Comparison of ENCODE assay signal across 18 mouse cellular contexts in the genomic region with DNA sequence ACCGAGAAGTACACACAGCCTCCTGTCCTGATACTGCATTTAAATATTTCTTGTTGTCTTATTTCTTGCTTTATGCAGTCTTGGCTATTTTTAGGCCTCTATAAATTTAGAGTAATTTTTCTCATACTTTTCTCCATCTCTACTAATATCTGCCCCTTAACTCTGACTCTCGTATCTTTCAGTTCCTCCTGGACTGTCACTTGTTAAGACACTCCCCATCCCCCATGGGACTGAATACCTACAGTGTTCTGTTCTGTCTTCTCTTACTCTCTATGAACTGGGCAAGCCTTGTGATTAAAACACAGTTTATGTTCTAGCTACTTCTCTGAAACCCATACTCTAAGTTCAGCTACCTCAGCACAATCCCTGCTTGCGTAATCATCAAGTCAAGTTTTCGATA.
DNase-seq lines count a peak whose midpoint lies in the region; ATAC-seq and TF ChIP-seq lines count a peak whose summit lies in the region.
"Had no signal": no experiment of that assay in that cellular context is flagged by ENCODE, and none has a peak within 500 bp of the region (broad histone marks: within the 10 kb centered on the region; RNA-seq: fewer than 3 reads in every experiment).

No protein-coding gene starts in this region.

- no peak overlapping the region for H3K9ac ChIP-seq in CH12.LX (ENCODE audit: insufficient read depth, low read depth)

- no peak for TF ChIP-seq RAD21 in CH12.LX (IDR thresholded peaks at IDR 0.05; ENCODE audit: low read depth, low read length)

- dilution Hi-C loops in CH12.LX (cut with MboI; ENCODE audit: extremely low pct_ligation_motif_present, extremely low pct_unique_long_range_greater_than_20kb, low sequenced_read_pairs) = no loop called here

- peaks cover 0 to 12% of the 10 kb centered on the region in 2 experiments; a peak in 2 of 4 replicates for H3K4me1 ChIP-seq in CH12.LX (ENCODE audit: control insufficient read depth in 1 of 2, insufficient read depth in 2 of 2)

- no peak for TF ChIP-seq POLR2A in CH12.LX (IDR thresholded peaks at IDR 0.05; ENCODE audit: low read depth, low read length)

- DNase-seq in CH12.LX (ENCODE audit: extremely low read depth) = peak; percentile 78
- DNase-seq: adrenal gland, adult 2 months; adrenal gland, adult 8-10 months; adrenal gland, postnatal 10 days; adrenal gland, postnatal 14 days; adrenal gland, postnatal 25 days; adrenal gland, postnatal 36 days; B cell, adult 2 months; cerebellum, adult 11 months; cerebellum, adult 11-12 months; cerebellum, adult 18-20 months; cerebellum, adult 2 months; cerebellum, adult 8-10 months had no signal

- H3K4me2 ChIP-seq in CH12.LX (ENCODE audit: insufficient read depth, low read depth, poor library complexity, severe bottlenecking) = no peak overlapping the region

- peak; percentile 71 for TF ChIP-seq EP300 in CH12.LX (IDR thresholded peaks at IDR 0.05; ENCODE audit: low read length)

- no peak overlapping the region for H3K4me3 ChIP-seq in CH12.LX (replicated peaks in 1 of 3; ENCODE audit: low read depth in 2 of 3, low read length in 2 of 3, poor library complexity in 1 of 3)

- H3K79me2 ChIP-seq in CH12.LX (replicated peaks; ENCODE audit: control insufficient read depth, extremely low read depth, insufficient read depth, poor library complexity, severe bottlenecking) = no peaks in the 10 kb centered on the region

- in situ Hi-C loops in CH12.LX (cut with MboI; ENCODE audit: low pct_ligation_motif_present, low pct_unique_long_range_greater_than_20kb, low sequenced_read_pairs) = no loop called here

- no peaks in the 10 kb centered on the region for H3K27me3 ChIP-seq in CH12.LX (replicated peaks)
- H3K27me3 ChIP-seq: Patski had no signal

- H3K9me3 ChIP-seq in CH12.LX (replicated peaks; ENCODE audit: low read length) = no peaks in the 10 kb centered on the region
- H3K9me3 ChIP-seq: G1E had no signal

- H3K27ac ChIP-seq in CH12.LX (ENCODE audit: insufficient read depth, low read depth) = no peak overlapping the region

- no peaks in the 10 kb centered on the region for H3K36me3 ChIP-seq in CH12.LX (replicated peaks in 1 of 2; ENCODE audit: control insufficient read depth in 1 of 2, insufficient read depth in 1 of 2, low read length in 1 of 2)
- H3K36me3 ChIP-seq: G1E had no signal

- no peak for ATAC-seq in megakaryocyte, adult 5-6 weeks (ENCODE audit: poor library complexity, severe bottlenecking)
- ATAC-seq: activated CD4-positive, CD25-positive, alpha-beta regulatory T cell, adult 4 months; CD4-positive, CD25-positive, alpha-beta regulatory T cell, adult 4 months; Patski had no signal

- TF ChIP-seq CTCF in CH12.LX (conservative IDR thresholded peaks at IDR 0.05 in 1 of 2, IDR thresholded peaks at IDR 0.05 in 1 of 2; ENCODE audit: low read depth in 2 of 2, low read length in 2 of 2) = no peak

TF ChIP-seq in CH12.LX, 34 proteins besides CTCF, POLR2A, EP300 and RAD21:
- TF ChIP-seq ETS1 (conservative IDR thresholded peaks at IDR 0.05; ENCODE audit: low read depth, low read length) (no peak), IRF4 (IDR thresholded peaks at IDR 0.05; ENCODE audit: low read depth, low read length) (peak; percentile 55; the same call in 1 of the 2 replicates), MEF2A (IDR thresholded peaks at IDR 0.05; ENCODE audit: borderline replicate concordance, low read depth, low read length) (0 out of 2 replicates have a peak, but pooled peaks have one; percentile 47), POLR2AphosphoS2 (IDR thresholded peaks at IDR 0.05; ENCODE audit: low read depth, low read length) (no peak), TBP (conservative IDR thresholded peaks at IDR 0.05; ENCODE audit: low read depth, low read length) (no peak)
